Mouse (Mus musculus): ENCODE measurements around the gene Rfesd.

DNA sequence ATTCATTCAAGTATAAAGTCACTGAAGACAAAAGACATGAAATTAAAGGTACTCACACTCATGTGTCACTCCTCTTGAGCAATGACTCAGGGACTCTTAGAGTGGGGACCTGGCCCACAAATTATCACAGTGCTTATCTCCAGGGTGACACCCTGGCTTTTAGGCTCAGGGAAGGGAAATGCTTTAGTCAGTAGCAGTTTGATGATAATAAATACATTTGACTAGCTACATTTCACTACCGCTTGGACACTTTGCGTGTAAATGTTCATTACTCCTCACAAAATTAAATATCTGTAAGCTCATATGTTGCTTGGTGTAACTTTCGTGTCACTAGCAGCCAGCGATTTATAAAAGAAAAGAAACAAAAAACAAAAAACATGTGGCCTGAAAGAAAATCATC lies 1.1 kb downstream of the Rfesd start:
- TF ChIP-seq CTCF (IDR thresholded peaks at IDR 0.05; ENCODE audit: low read depth) (no peak), EP300 (IDR thresholded peaks at IDR 0.05; ENCODE audit: low read depth) (peak; percentile 49)

All from liver, embryonic 14.5 days (tissue).